Mouse (Mus musculus): Measurements from ENCODE around the gene Vkorc1.

The Vkorc1 gene

GRCm38 (mm10) chr7:127876041-127876466 lies 19.4 kb downstream of the Vkorc1 start, which contains the start of gene Zfp646:
TSS of gene Zfp646 (plus strand) at chr7:127876221.
- DNase-seq = no peak

GRCm38 (mm10) chr7:127875627-127876001 lies 19.8 kb downstream of the Vkorc1 start:
- DNase-seq = peak; percentile 97 to 98

- no peak for DNase-seq
Measured at GRCm38 (mm10) chr7:127874812-127875626, 20.4 kb downstream of the Vkorc1 start.

GRCm38 (mm10) chr7:127870136-127870821 lies 25.1 kb downstream of the Vkorc1 start:
- no peak for DNase-seq

GRCm38 (mm10) chr7:127869149-127869810 lies 26.1 kb downstream of the Vkorc1 start:
- DNase-seq = no peak

- DNase-seq = no peak
Measured at GRCm38 (mm10) chr7:127867641-127868040, 27.8 kb downstream of the Vkorc1 start.

GRCm38 (mm10) chr7:127866434-127866833 lies 29.0 kb downstream of the Vkorc1 start:
- DNase-seq = no peak

- no peak for DNase-seq
Measured at GRCm38 (mm10) chr7:127858258-127858657, 37.2 kb downstream of the Vkorc1 start.

GRCm38 (mm10) chr7:127850906-127851305 lies 44.5 kb downstream of the Vkorc1 start:
- DNase-seq = no peak

- DNase-seq = no peak
Measured at GRCm38 (mm10) chr7:127849973-127850875, 45.2 kb downstream of the Vkorc1 start.
